Mouse (Mus musculus): ENCODE results near the gene Miga1. TPM values are rescaled to one million over a fixed set of nuclear protein-coding genes. Genes with fewer than 3 reads are reported as not detected.

The Miga1 gene
- polyA plus RNA-seq, 1 experiment from 2014 or later = 19.4 TPM

DNA sequence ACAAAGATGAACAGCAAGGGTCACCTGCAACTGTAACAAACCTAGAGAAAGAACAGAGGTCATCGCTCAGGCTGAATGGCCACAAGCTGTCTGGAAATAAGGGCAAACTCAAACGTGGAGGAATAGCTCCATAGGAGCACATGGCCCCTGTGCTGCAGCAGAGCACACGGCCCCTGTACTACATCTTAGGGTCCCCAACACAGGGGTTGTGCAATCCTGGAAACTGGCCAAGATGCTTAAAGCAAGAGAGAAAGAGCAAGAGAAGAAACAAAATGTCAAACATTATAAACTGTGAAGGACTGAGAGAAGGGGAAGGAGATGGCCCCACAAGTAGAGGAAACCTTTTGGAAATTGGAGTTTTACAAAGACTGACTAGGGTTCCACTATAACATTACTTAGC lies 45.8 kb downstream of the Miga1 start:
- no peaks in the 10 kb centered on the region for H3K27me3 ChIP-seq (replicated peaks; ENCODE audit: control insufficient read depth, insufficient read depth, low read length)
- no peak overlapping the region for H3K27ac ChIP-seq (ENCODE audit: low read depth, low read length)
- peaks cover 43% of the 10 kb centered on the region for H3K36me3 ChIP-seq (ENCODE audit: control insufficient read depth, insufficient read depth, low read length)
- H3K9ac ChIP-seq (ENCODE audit: low read length) = no peak overlapping the region
- WGBS = 81% methylated on average over 3 of the region's 3 CpGs
- no peak overlapping the region for H3K4me3 ChIP-seq (ENCODE audit: low read depth, low read length)
- no peak for ATAC-seq
- DNase-seq (ENCODE audit: low spot score) = no peak
- no peaks in the 10 kb centered on the region for H3K4me1 ChIP-seq (ENCODE audit: control insufficient read depth, insufficient read depth, low read length)
- no peaks in the 10 kb centered on the region for H3K9me3 ChIP-seq (replicated peaks; ENCODE audit: control insufficient read depth, low read length)
- H3K4me2 ChIP-seq (ENCODE audit: low read length) = no peak overlapping the region

DNA sequence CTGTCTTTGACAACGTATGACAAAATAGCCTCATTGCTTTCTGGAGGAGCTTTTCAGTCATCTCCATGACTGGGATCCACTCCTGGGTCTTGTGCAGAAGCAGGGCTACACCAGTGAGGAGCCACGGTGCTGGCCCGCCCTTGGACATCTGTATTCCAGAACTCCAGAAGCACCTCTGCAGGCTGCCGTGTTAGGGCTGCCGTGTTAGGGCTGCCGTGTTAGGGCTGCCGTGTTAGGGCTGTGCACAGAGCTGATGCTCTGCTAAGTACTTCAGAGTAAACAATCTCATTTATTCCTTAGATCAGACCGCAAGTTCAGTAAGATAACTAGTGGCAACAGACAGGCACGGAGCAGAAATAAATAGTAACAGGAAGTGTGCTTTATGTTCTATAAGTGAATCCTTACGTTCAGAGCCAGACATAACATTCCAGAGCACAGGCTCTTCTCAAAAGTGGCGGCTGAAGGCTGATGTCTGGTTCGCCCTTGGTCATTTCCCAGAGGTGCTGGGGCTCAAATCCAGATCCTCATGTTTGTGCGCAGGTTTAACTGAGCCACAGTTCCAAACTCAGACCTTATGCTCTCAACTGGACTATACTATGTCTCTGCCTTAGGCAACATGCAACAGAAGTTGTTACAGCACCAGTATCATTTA lies 46.6 kb downstream of the Miga1 start:
- no peaks in the 10 kb centered on the region for H3K4me1 ChIP-seq (ENCODE audit: control insufficient read depth, insufficient read depth, low read length)
- DNase-seq (ENCODE audit: low spot score) (no peak), ATAC-seq (no peak)
- H3K9ac ChIP-seq (ENCODE audit: low read length) = no peak overlapping the region
- no peaks in the 10 kb centered on the region for H3K9me3 ChIP-seq (replicated peaks; ENCODE audit: control insufficient read depth, low read length)
- no peak overlapping the region for H3K4me3 ChIP-seq (ENCODE audit: low read depth, low read length)
- no peak overlapping the region for H3K27ac ChIP-seq (ENCODE audit: low read depth, low read length)
- H3K4me2 ChIP-seq (ENCODE audit: low read length) = no peak overlapping the region
- WGBS = 95% methylated on average over 13 of the region's 13 CpGs
- H3K27me3 ChIP-seq (replicated peaks; ENCODE audit: control insufficient read depth, insufficient read depth, low read length) = no peaks in the 10 kb centered on the region
- H3K36me3 ChIP-seq (ENCODE audit: control insufficient read depth, insufficient read depth, low read length) = peaks cover 48% of the 10 kb centered on the region

DNA sequence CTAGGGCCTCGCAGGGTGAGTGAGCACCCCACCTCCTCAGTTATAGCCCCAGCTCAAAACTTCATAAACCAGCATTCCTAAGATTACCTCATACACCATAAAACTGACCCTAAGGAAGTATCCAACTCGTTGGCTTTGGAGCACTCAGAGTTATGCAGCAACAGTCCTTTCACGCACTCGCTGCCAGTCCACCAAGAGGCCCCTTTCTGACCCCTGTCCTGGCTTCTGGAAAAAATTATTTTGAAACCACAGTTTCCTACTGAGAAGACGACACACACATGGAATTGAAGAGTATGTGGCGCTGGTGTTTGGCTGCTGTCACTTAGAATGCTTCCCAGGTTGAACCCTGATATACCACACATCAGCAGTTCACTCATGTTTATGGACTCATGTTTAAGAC lies 48.3 kb downstream of the Miga1 start:
- 94% methylated on average over 6 of the region's 6 CpGs for WGBS

GRCm38 (mm10) chr3:152290175-152290798 lies 49.9 kb downstream of the Miga1 start:
- no peak for DNase-seq (ENCODE audit: low spot score)
- Histone ChIP-seq H3K27ac (ENCODE audit: low read depth, low read length) (no peak overlapping the region), H3K27me3 (replicated peaks; ENCODE audit: control insufficient read depth, insufficient read depth, low read length) (no peaks in the 10 kb centered on the region), H3K36me3 (ENCODE audit: control insufficient read depth, insufficient read depth, low read length) (peaks cover 58% of the 10 kb centered on the region), H3K9ac (ENCODE audit: low read length) (no peak overlapping the region), H3K4me3 (ENCODE audit: low read depth, low read length) (no peak overlapping the region), H3K4me2 (ENCODE audit: low read length) (no peak overlapping the region), H3K4me1 (ENCODE audit: control insufficient read depth, insufficient read depth, low read length) (no peaks in the 10 kb centered on the region), H3K9me3 (replicated peaks; ENCODE audit: control insufficient read depth, low read length) (no peaks in the 10 kb centered on the region)
- no peak; the same call in 1 of the 2 replicates for ATAC-seq
- WGBS = 87% methylated on average over 17 of the region's 17 CpGs

More for the DNA sequence above, 48.3 kb downstream of the Miga1 start:
- ATAC-seq (no peak), DNase-seq (ENCODE audit: low spot score) (no peak)
- H3K4me2 ChIP-seq (ENCODE audit: low read length) = no peak overlapping the region
- H3K9ac ChIP-seq (ENCODE audit: low read length) = no peak overlapping the region
- peaks cover 59% of the 10 kb centered on the region for H3K36me3 ChIP-seq (ENCODE audit: control insufficient read depth, insufficient read depth, low read length)
- H3K27ac ChIP-seq (ENCODE audit: low read depth, low read length) = no peak overlapping the region
- H3K9me3 ChIP-seq (replicated peaks; ENCODE audit: control insufficient read depth, low read length) = no peaks in the 10 kb centered on the region
- H3K27me3 ChIP-seq (replicated peaks; ENCODE audit: control insufficient read depth, insufficient read depth, low read length) = no peaks in the 10 kb centered on the region
- no peak overlapping the region for H3K4me3 ChIP-seq (ENCODE audit: low read depth, low read length)
- H3K4me1 ChIP-seq (ENCODE audit: control insufficient read depth, insufficient read depth, low read length) = no peaks in the 10 kb centered on the region

GRCm38 (mm10) chr3:152288740-152289139 lies 51.5 kb downstream of the Miga1 start:
- H3K9ac ChIP-seq (ENCODE audit: low read length) = no peak overlapping the region
- no peaks in the 10 kb centered on the region for H3K9me3 ChIP-seq (replicated peaks; ENCODE audit: control insufficient read depth, low read length)
- H3K4me3 ChIP-seq (ENCODE audit: low read depth, low read length) = no peak overlapping the region
- ATAC-seq (no peak), DNase-seq (ENCODE audit: low spot score) (peak; percentile 30)
- no peak overlapping the region for H3K27ac ChIP-seq (ENCODE audit: low read depth, low read length)
- H3K36me3 ChIP-seq (ENCODE audit: control insufficient read depth, insufficient read depth, low read length) = peaks cover 55% of the 10 kb centered on the region
- no peak overlapping the region for H3K4me2 ChIP-seq (ENCODE audit: low read length)
- H3K4me1 ChIP-seq (ENCODE audit: control insufficient read depth, insufficient read depth, low read length) = no peaks in the 10 kb centered on the region
- H3K27me3 ChIP-seq (replicated peaks; ENCODE audit: control insufficient read depth, insufficient read depth, low read length) = no peaks in the 10 kb centered on the region
- WGBS = 58% methylated on average over 4 of the region's 4 CpGs

- no peaks in the 10 kb centered on the region for H3K4me1 ChIP-seq (ENCODE audit: control insufficient read depth, insufficient read depth, low read length)
- H3K4me2 ChIP-seq (ENCODE audit: low read length) = no peak overlapping the region
- H3K36me3 ChIP-seq (ENCODE audit: control insufficient read depth, insufficient read depth, low read length) = peaks cover 55% of the 10 kb centered on the region
- no peak for DNase-seq (ENCODE audit: low spot score)
- no peak overlapping the region for H3K27ac ChIP-seq (ENCODE audit: low read depth, low read length)
- H3K9me3 ChIP-seq (replicated peaks; ENCODE audit: control insufficient read depth, low read length) = no peaks in the 10 kb centered on the region
- WGBS = 88% methylated on average over 5 of the region's 5 CpGs
- H3K4me3 ChIP-seq (ENCODE audit: low read depth, low read length) = no peak overlapping the region
- no peak overlapping the region for H3K9ac ChIP-seq (ENCODE audit: low read length)
- ATAC-seq = no peak
- no peaks in the 10 kb centered on the region for H3K27me3 ChIP-seq (replicated peaks; ENCODE audit: control insufficient read depth, insufficient read depth, low read length)
These were observed 51.9 kb downstream of the Miga1 start for GRCm38 (mm10) chr3:152288276-152288675.

DNA sequence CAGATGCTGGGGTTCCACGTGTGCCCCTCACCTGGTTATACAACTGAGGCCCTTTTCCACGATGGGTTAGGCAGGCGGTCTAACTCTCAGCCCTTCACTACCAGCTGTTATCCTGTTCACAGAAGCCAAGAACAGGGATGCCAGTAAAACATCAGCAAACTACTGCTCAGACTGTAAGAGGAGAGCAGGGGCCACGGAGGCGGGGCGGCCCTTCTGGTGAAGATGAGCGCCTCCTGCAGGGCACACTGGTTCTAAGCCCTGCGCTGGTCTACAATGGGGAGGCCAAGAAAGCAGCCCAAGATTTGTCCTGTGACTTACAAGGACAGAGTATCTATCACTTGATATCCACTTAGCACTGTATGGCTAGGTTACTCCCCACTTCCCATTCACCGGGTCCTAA lies 52.4 kb downstream of the Miga1 start:
- H3K4me3 ChIP-seq (ENCODE audit: low read depth, low read length) = no peak overlapping the region
- H3K9ac ChIP-seq (ENCODE audit: low read length) = no peak overlapping the region
- no peaks in the 10 kb centered on the region for H3K27me3 ChIP-seq (replicated peaks; ENCODE audit: control insufficient read depth, insufficient read depth, low read length)
- no peaks in the 10 kb centered on the region for H3K4me1 ChIP-seq (ENCODE audit: control insufficient read depth, insufficient read depth, low read length)
- no peak for DNase-seq (ENCODE audit: low spot score)
- peaks cover 56% of the 10 kb centered on the region for H3K36me3 ChIP-seq (ENCODE audit: control insufficient read depth, insufficient read depth, low read length)
- H3K4me2 ChIP-seq (ENCODE audit: low read length) = no peak overlapping the region
- WGBS = 81% methylated on average over 9 of the region's 9 CpGs
- no peak for ATAC-seq
- no peak overlapping the region for H3K27ac ChIP-seq (ENCODE audit: low read depth, low read length)
- no peaks in the 10 kb centered on the region for H3K9me3 ChIP-seq (replicated peaks; ENCODE audit: control insufficient read depth, low read length)

DNA sequence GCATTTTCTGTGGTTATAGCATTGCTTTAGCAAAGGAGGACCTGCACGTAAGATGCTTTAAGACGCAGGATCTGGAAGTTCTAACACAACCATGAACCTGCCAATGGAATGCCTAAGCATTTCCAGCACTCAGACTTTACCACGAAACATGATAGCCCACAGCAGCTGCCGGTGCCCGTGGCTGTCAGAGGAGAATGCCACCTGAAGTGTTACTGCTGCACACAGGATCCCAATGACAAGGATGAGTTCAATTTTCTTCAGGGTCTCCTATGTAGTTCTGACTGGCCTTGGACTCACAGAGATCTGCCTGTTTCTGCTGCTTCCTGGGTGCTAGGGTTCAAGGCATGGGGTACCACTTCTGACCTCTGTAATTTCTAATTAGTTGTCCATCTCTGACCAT lies 55.4 kb downstream of the Miga1 start:
- Histone ChIP-seq H3K27ac (ENCODE audit: low read depth, low read length) (no peak overlapping the region), H3K9ac (ENCODE audit: low read length) (no peak overlapping the region), H3K4me1 (ENCODE audit: control insufficient read depth, insufficient read depth, low read length) (no peaks in the 10 kb centered on the region), H3K9me3 (replicated peaks; ENCODE audit: control insufficient read depth, low read length) (no peaks in the 10 kb centered on the region), H3K4me2 (ENCODE audit: low read length) (no peak overlapping the region), H3K36me3 (ENCODE audit: control insufficient read depth, insufficient read depth, low read length) (peaks cover 63% of the 10 kb centered on the region), H3K27me3 (replicated peaks; ENCODE audit: control insufficient read depth, insufficient read depth, low read length) (no peaks in the 10 kb centered on the region), H3K4me3 (ENCODE audit: low read depth, low read length) (no peak overlapping the region)
- WGBS = 94% methylated on average over 5 of the region's 5 CpGs
- DNase-seq (ENCODE audit: low spot score) = no peak
- no peak for ATAC-seq

DNA sequence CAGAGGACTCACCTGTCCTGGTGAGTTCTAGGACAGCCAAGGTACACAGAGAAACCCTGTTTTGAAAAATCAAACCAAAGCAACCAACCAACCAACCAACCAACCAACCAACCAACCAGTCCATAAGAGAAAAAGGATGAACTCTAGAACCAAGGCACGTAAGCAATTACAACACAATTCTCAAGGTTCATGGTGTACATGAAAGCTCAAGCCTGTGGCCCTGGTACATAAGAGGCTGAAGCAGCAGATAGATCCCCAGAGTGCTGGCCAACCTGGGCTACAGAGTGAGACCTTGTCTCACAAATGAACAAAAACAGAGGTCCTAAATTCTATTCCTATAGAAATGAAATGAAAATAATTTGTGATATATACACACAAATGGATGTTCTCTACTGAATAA lies 55.9 kb downstream of the Miga1 start:
- ATAC-seq = no peak
- no peaks in the 10 kb centered on the region for H3K4me1 ChIP-seq (ENCODE audit: control insufficient read depth, insufficient read depth, low read length)

More for the DNA sequence above, 55.9 kb downstream of the Miga1 start:
- H3K4me3 ChIP-seq (ENCODE audit: low read depth, low read length) = no peak overlapping the region
- peaks cover 63% of the 10 kb centered on the region for H3K36me3 ChIP-seq (ENCODE audit: control insufficient read depth, insufficient read depth, low read length)
- H3K27ac ChIP-seq (ENCODE audit: low read depth, low read length) = no peak overlapping the region
- H3K9me3 ChIP-seq (replicated peaks; ENCODE audit: control insufficient read depth, low read length) = no peaks in the 10 kb centered on the region
- H3K27me3 ChIP-seq (replicated peaks; ENCODE audit: control insufficient read depth, insufficient read depth, low read length) = no peaks in the 10 kb centered on the region
- no peak overlapping the region for H3K9ac ChIP-seq (ENCODE audit: low read length)
- no peak overlapping the region for H3K4me2 ChIP-seq (ENCODE audit: low read length)
- 100% methylated on average over 1 of the region's 1 CpGs for WGBS
- no peak for DNase-seq (ENCODE audit: low spot score)

Measured in forebrain, embryonic 14.5 days (tissue).